ENCODE assay signal across 14 mouse cellular contexts in the genomic region with DNA sequence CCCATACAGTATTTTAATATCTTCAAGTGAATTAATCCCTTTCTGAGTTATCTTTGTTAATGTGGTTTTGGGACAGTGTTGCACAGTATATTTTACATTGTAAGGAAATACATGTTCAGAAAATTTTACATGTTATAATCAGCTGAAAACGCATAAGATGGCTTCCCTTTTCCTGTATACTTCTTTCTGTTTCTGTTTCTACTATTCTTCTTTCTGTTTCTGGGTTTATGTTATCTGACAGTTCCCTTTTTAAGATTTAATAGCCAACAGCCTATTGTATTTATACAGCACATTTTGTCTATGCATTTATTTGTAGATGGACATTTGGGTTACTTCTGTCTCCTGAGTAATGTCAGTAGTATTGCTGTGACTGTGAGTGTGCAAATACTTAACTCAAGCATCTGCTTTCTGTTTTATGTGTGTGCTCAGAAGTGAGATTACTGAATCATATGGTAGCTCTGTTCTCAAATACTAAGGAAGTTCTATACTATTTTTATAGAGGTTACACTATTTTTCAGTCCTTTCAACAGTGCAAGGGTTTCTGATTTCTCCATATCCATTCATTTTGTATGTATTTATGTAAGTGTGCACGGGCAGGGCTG.
"Had no signal": no experiment of that assay in that cellular context is flagged by ENCODE, and none has a peak within 500 bp of the region (broad histone marks: within the 10 kb centered on the region; RNA-seq: fewer than 3 reads in every experiment).

No protein-coding gene starts in this region.

- H3K36me3 ChIP-seq: midbrain, embryonic 13.5 days; midbrain, embryonic 15.5 days; neural tube, embryonic 12.5 days; stomach, embryonic 15.5 days had no signal

- H3K4me3 ChIP-seq: megakaryocyte, embryonic 14.5 days; midbrain, embryonic 13.5 days; midbrain, embryonic 15.5 days; neural tube, embryonic 12.5 days; stomach, embryonic 15.5 days had no signal

- H3K4me1 ChIP-seq: midbrain, embryonic 13.5 days; midbrain, embryonic 15.5 days; neural tube, embryonic 12.5 days; stomach, embryonic 15.5 days had no signal

- H3K27me3 ChIP-seq: megakaryocyte, embryonic 14.5 days; midbrain, embryonic 13.5 days; midbrain, embryonic 15.5 days; neural tube, embryonic 12.5 days; stomach, embryonic 15.5 days had no signal

- ATAC-seq: midbrain, embryonic 13.5 days; midbrain, embryonic 15.5 days had no signal

- DNase-seq: lung, adult 18-20 months; lung, embryonic 14.5 days; lung, postnatal 10 days; lung, postnatal 4 days; right cerebral cortex, postnatal 14 days; spleen, adult 18-20 months; thymus, postnatal 14 days; thymus, postnatal 36 days had no signal

- H3K27ac ChIP-seq: midbrain, embryonic 13.5 days; midbrain, embryonic 15.5 days; neural tube, embryonic 12.5 days; stomach, embryonic 15.5 days; stomach, postnatal 0 days had no signal
